Mouse (Mus musculus) frontal cortex, postnatal 14 days (tissue): ENCODE measurements around the gene Aloxe3.
A peak's percentile ranks its signal among the peaks of the same experiment; 100 is the strongest.

Experiments used
- DNase-seq, 2 experiments: peaks; one replicate each; pipeline ENCODE4 v3.0.0; 2022; ENCODE audit warnings: low spot score in 2 of 2

The Aloxe3 gene

DNA sequence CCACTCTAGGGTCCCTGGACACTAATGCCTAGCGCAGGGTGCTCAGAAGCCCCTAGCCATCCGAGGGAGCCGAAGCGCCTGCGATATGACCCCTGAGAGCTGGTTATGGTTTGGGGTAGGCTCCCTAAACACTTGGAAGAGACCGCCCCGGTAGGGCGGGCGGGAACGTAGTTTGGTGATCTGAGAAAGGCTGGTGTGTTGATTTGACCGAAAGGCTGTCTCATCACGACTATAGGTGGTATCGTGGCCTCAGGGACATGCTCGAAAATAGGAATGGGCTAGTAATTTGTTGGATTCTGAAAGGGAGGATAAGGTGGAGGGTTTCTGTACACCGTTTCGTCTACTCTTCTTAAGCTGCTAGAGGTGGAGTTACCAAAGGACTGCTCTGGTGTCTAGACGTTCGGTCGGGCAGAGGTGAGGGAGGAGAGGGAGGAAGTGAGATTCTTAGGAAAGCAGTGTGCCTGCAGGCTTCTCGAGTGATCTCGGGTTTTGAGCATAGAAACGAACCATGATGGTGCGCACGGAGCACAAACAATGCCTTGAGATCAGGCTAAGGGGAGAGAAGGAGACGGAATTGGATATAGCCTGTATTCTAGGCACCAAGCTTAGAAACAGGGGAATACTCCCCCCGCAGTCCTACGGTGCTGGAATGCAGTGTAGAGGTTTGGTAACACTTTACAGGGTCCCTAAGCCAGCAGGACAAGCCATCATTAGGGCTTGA lies 30.0 kb upstream of the Aloxe3 start:
- no peak for DNase-seq

- DNase-seq, result no peak
Measured at GRCm38 (mm10) chr11:69096360-69096986, 29.2 kb upstream of the Aloxe3 start.

- peak; percentile 93 to 96 for DNase-seq
Measured at GRCm38 (mm10) chr11:69096987-69097900, 28.5 kb upstream of the Aloxe3 start.

- peak in 1 of 2 experiments; percentile 8 for DNase-seq
Measured at GRCm38 (mm10) chr11:69098039-69098761, 27.5 kb upstream of the Aloxe3 start.

GRCm38 (mm10) chr11:69098762-69099091 lies 27.0 kb upstream of the Aloxe3 start:
- DNase-seq, result peak; percentile 94

- peak in 1 of 2 experiments; percentile 64 for DNase-seq
Measured at GRCm38 (mm10) chr11:69099177-69099914, 26.4 kb upstream of the Aloxe3 start.

- DNase-seq, result peak; percentile 85 to 89
Measured at GRCm38 (mm10) chr11:69099915-69100345, 25.8 kb upstream of the Aloxe3 start.

DNA sequence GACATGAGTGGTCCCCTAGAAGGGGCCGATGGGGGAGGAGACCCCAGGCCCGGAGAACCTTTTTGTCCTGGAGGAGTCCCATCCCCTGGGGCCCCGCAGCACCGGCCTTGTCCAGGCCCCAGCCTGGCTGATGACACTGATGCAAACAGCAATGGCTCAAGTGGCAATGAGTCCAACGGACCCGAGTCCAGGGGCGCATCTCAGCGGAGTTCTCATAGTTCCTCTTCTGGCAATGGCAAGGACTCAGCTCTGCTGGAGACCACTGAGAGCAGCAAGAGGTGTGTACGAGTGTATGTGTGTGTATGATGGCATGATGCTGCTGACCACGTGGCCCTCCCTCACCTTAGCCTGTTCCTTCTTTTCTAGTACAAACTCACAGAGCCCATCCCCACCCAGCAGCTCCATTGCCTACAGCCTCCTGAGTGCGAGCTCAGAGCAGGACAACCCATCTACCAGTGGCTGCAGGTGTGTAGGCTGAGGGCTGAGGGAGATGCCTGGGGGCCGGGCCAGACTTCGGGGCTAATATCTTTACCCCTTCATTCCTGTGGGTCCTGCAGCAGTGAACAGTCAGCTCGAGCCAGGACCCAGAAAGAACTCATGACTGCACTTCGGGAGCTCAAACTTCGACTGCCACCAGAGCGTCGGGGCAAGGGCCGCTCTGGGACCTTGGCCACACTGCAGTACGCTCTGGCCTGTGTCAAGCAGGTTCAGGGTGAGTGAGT lies 24.9 kb upstream of the Aloxe3 start:
- peak in 1 of 2 experiments; percentile 21 for DNase-seq

DNA sequence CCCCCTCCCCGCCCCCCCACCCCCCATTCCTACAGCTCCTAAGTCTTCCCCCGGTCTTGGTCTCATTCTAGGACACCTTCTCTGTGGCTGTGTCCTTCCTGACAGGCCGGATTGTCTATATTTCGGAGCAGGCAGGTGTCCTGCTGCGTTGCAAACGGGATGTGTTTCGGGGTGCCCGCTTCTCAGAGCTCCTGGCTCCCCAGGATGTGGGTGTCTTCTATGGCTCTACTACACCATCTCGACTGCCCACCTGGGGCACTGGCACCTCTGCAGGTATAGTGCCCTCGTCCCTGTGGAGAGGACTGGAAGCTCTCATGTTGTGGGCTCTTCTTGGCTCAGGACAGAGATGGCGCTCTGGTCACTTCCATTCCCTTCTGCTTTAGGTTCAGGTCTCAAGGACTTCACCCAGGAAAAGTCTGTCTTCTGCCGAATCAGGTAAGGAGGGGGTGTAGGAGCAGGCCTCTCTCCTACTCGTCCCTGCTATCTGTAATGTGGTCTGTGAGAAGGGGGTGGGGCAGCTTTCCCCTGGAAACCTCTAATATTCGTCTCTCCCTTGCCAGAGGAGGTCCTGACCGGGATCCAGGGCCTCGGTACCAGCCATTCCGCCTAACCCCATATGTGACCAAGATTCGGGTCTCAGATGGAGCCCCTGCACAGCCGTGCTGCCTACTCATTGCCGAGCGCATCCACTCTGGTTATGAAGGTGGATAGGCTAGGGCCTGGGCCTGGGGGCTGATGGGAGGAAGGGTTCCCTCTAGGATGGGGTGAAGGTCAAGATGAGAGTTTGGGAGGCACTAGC lies 23.9 kb upstream of the Aloxe3 start:
- no peak for DNase-seq

- DNase-seq, result no peak
Measured at GRCm38 (mm10) chr11:69102403-69102725, 23.3 kb upstream of the Aloxe3 start.

GRCm38 (mm10) chr11:69103121-69103520 lies 22.6 kb upstream of the Aloxe3 start:
- no peak for DNase-seq

DNA sequence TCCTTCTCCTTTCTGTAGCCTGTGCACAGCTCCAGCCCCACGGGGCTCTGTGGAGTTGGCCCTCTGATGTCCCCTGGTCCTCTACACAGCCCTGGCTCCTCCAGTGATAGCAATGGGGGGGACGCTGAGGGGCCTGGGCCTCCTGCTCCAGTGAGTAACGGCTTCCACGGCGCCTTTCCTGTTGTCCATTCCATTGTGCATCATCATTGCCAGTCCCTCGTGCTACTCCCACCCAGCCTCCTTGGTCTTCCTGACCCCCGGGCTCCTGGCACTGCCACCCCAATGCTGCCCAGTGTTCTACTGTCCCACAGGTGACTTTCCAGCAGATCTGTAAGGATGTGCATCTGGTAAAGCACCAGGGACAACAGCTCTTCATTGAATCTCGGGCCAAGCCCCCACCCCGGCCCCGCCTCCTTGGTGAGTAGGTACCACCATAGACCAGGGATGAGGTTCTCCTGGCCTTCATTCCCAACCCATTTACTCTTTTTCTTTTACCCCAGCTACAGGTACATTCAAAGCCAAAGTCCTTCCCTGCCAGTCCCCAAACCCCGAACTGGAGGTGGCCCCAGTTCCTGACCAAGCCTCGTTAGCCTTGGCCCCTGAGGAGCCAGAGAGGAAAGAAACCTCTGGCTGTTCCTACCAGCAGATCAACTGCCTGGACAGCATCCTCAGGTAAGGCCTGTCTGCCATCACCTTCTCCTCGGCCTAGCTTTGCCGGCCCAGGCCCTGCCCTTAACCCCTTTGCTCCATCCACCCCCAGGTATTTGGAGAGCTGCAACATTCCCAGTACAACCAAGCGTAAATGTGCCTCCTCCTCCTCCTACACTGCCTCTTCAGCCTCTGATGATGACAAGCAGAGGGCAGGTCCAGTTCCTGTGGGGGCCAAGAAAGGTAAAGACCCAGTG lies 21.9 kb upstream of the Aloxe3 start:
- DNase-seq, result no peak

DNA sequence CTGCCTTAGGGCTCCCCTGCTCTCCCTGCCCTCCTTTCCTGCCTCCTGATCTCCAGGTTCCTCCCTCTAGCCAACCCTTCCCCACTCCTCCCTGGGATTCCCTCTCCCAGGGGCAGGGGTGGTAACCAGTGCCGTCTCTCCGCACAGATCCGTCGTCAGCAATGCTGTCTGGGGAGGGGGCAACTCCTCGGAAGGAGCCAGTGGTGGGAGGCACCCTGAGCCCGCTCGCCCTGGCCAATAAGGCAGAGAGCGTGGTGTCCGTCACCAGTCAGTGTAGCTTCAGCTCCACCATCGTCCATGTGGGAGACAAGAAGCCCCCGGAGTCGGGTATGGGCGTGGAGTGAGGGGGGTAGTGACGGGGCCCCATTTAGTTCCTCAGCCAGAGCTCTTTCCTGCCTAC lies 21.2 kb upstream of the Aloxe3 start:
- DNase-seq, result peak in 1 of 2 experiments; percentile 5

GRCm38 (mm10) chr11:69105227-69105626 lies 20.5 kb upstream of the Aloxe3 start:
- DNase-seq, result no peak

DNA sequence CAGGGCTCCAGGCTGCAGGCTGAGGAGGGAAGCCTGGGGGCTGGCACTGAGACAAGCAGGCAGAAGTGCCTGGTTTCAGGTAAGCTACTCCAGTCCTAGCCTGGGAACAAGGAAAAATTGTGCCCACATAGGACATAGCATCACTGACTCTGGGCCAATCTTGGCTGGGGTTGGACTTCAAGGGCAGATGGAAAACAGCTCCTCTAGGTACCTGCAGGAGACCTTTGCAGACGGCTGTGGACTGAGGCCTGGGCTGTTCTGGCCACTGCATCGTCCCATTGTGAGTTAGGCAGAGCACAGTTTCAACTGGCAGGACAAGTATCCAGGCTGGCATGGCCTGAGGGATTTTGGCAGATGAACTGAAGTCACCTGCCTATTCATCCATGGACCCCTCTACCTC lies 19.9 kb upstream of the Aloxe3 start:
- no peak for DNase-seq

DNA sequence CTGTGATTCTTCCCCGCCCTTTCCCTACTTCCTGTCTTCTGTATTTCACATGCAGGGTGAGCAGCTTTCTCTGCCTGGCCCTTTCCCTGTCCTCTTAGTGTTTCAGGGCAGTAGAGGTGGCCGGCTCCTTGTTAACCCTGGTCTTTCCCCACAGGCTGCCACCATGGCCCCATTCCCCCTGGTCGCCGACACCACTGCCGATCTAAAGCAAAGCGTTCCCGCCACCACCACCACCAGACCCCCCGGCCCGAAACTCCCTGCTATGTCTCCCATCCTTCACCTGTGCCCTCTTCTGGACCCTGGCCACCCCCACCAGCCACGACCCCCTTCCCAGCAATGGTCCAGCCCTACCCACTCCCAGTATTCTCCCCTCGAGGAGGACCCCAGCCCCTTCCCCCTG lies 19.4 kb upstream of the Aloxe3 start:
- no peak for DNase-seq

GRCm38 (mm10) chr11:69106842-69107241 lies 18.9 kb upstream of the Aloxe3 start:
- DNase-seq, result no peak

DNA sequence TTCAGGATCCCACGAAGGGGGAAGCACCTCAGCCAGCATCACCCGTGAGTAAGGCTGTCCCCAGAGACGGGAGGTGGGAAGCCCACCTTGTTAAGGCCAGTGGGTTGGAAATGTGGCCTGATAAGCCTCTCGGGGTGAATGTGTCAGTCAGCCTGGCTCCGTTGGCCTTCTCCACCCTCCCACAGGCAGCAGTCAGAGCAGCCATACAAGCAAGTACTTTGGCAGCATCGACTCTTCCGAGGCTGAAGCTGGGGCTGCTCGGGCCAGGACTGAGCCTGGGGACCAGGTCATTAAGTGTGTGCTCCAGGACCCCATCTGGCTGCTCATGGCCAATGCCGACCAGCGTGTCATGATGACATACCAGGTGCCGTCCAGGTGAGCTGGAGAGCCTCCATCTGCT lies 18.0 kb upstream of the Aloxe3 start:
- DNase-seq, result peak in 1 of 2 experiments; percentile 7

DNA sequence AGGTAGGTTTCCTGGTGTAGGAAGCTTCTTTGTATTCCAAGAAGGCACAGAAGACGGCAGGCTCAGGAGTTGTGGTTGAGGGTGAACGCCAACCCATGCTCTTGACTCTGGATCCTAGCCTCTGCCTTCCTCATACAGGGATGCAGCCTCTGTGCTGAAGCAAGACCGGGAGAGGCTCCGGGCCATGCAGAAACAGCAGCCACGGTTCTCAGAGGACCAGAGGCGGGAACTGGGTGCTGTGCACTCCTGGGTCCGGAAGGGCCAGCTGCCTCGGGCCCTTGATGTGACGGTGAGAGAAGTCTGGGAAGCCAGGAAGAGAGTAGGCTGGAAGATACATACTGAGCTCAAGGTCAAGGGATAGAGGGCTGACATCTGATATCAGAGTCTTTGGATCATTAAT lies 17.5 kb upstream of the Aloxe3 start:
- DNase-seq, result peak in 1 of 2 experiments; percentile 6
